10 mouse cellular contexts compared by ENCODE assay signal in genomic region chr11:19714211-19714610, GRCm38 (mm10).
DNase-seq lines count a peak whose midpoint lies in the region; ATAC-seq and TF ChIP-seq lines count a peak whose summit lies in the region.
"Had no signal": no experiment of that assay in that cellular context is flagged by ENCODE, and none has a peak within 500 bp of the region (broad histone marks: within the 10 kb centered on the region; RNA-seq: fewer than 3 reads in every experiment).

No protein-coding gene starts in this region.

- no peaks in the 10 kb centered on the region for H3K27me3 ChIP-seq in heart, embryonic 15.5 days
- H3K27me3 ChIP-seq in liver, adult 2 months (ENCODE audit: control insufficient read depth, insufficient read depth, low read length), result no peaks in the 10 kb centered on the region
- no peaks in the 10 kb centered on the region for H3K27me3 ChIP-seq in forebrain, embryonic 15.5 days
- H3K27me3 ChIP-seq: midbrain, embryonic 13.5 days had no signal

- H3K36me3 ChIP-seq in heart, embryonic 15.5 days, result no peaks in the 10 kb centered on the region
- no peaks in the 10 kb centered on the region for H3K36me3 ChIP-seq in liver, adult 2 months (ENCODE audit: control insufficient read depth, insufficient read depth, low read length)
- no peaks in the 10 kb centered on the region for H3K36me3 ChIP-seq in forebrain, embryonic 15.5 days
- H3K36me3 ChIP-seq: midbrain, embryonic 13.5 days had no signal

- H3K4me1 ChIP-seq in heart, embryonic 15.5 days (replicated peaks), result peaks cover 3% of the 10 kb centered on the region; the same call in 1 of the 2 replicates
- H3K4me1 ChIP-seq in liver, adult 2 months (ENCODE audit: control insufficient read depth, insufficient read depth, low read length), result no peaks in the 10 kb centered on the region
- H3K4me1 ChIP-seq in forebrain, embryonic 15.5 days, result 0 out of 2 replicates have a peak, but pooled peaks cover 8% of the 10 kb centered on the region

- no peak for TF ChIP-seq CTCF in liver, adult 2 months (IDR thresholded peaks at IDR 0.05; ENCODE audit: low read depth, low read length)

- H3K79me2 ChIP-seq in liver, adult 2 months (ENCODE audit: control insufficient read depth, insufficient read depth, low read length), result no peaks in the 10 kb centered on the region

- H3K9ac ChIP-seq in heart, embryonic 15.5 days, result no peak overlapping the region
- no peak overlapping the region for H3K9ac ChIP-seq in liver, adult 2 months (ENCODE audit: low read depth, low read length)
- no peak overlapping the region for H3K9ac ChIP-seq in forebrain, embryonic 15.5 days (replicated peaks)
- H3K9ac ChIP-seq: midbrain, embryonic 13.5 days had no signal

- no peak for DNase-seq in heart, postnatal 36 days
- peak; percentile 5 for DNase-seq in liver, adult 2 months (ENCODE audit: extremely low read depth, low read depth, low spot score)
- DNase-seq in liver (no peak), ZHBTc4 (ENCODE audit: low read depth, low spot score) (peak; percentile 6)
- DNase-seq in embryo, embryonic 11 days, result no peak
- no peak for DNase-seq in spleen, postnatal 36 days (ENCODE audit: low spot score in 2 of 2)

- no peak overlapping the region for H3K4me3 ChIP-seq in heart, embryonic 15.5 days
- no peak overlapping the region for H3K4me3 ChIP-seq in liver, adult 2 months (ENCODE audit: insufficient read depth, low read depth, low read length)
- no peak overlapping the region for H3K4me3 ChIP-seq in forebrain, embryonic 15.5 days
- H3K4me3 ChIP-seq: midbrain, embryonic 13.5 days had no signal

- H3K4me2 ChIP-seq in heart, embryonic 15.5 days, result peak overlapping the region; percentile 28
- peak overlapping the region; percentile 44 for H3K4me2 ChIP-seq in forebrain, embryonic 15.5 days (replicated peaks)
- H3K4me2 ChIP-seq: midbrain, embryonic 13.5 days had no signal

- TF ChIP-seq POLR2A in liver, adult 2 months (IDR thresholded peaks at IDR 0.05; ENCODE audit: extremely low read depth, insufficient read depth, low read length), result no peak

- H3K9me3 ChIP-seq in heart, embryonic 15.5 days (replicated peaks), result no peaks in the 10 kb centered on the region
- H3K9me3 ChIP-seq in forebrain, embryonic 15.5 days, result no peaks in the 10 kb centered on the region
- H3K9me3 ChIP-seq: midbrain, embryonic 13.5 days had no signal

- ATAC-seq in heart, embryonic 15.5 days (replicated peaks; ENCODE audit: insufficient number of reproducible peaks, insufficient read depth, low FRiP score, low read depth), result no peak
- no peak for ATAC-seq in forebrain, embryonic 15.5 days (replicated peaks)
- ATAC-seq: Patski had no signal

- 19% methylated on average over 5 of the region's 5 CpGs for WGBS in heart, embryonic 15.5 days
- WGBS in liver, adult 2 months, result 34% methylated on average over 5 of the region's 5 CpGs
- WGBS in forebrain, embryonic 15.5 days, result 32% methylated on average over 5 of the region's 5 CpGs

- intact Hi-C loops in heart, postnatal 36 days (cut with DNase I), result loop anchor here (5.0 kb wide), 1 partner anchor 837 kb away; no protein-coding TSS in a partner anchor

- H3K27ac ChIP-seq in heart, embryonic 15.5 days, result no peak overlapping the region
- no peak overlapping the region for H3K27ac ChIP-seq in liver, adult 2 months (replicated peaks; ENCODE audit: insufficient read depth, low read depth, low read length)
- H3K27ac ChIP-seq in forebrain, embryonic 15.5 days (replicated peaks), result no peak overlapping the region

Comparison
In these comparisons a context has a peak if more than half of its experiments do, and no peak if none do; other contexts are left out.
1. DNase-seq: peak in liver, adult 2 months (single experiment) and ZHBTc4 (single experiment); none in heart, postnatal 36 days (0 of 2), liver (single experiment), embryo, embryonic 11 days (single experiment) and spleen, postnatal 36 days (0 of 2).